Mouse (Mus musculus): ENCODE measurements around the gene Kif5a. TPM values are rescaled to one million over a fixed set of nuclear protein-coding genes. Genes with fewer than 3 reads are reported as not detected.
A peak's percentile ranks its signal among the peaks of the same experiment; 100 is the strongest.

The Kif5a gene
- total RNA-seq, 2 experiments from 2014 or later: 0.41 to 0.89 TPM

- peak; percentile 85 for DNase-seq
These were observed 26.5 kb upstream of the Kif5a start for GRCm38 (mm10) chr10:127289573-127290191.

- peak; percentile 93 to 94 for DNase-seq
These were observed 25.8 kb upstream of the Kif5a start, which contains the start of gene Mbd6 for GRCm38 (mm10) chr10:127288800-127289572. Gene Mbd6, minus strand, starts transcription at chr10:127289018.

- DNase-seq: peak; percentile 73 to 74
These were observed 25.2 kb upstream of the Kif5a start for GRCm38 (mm10) chr10:127288328-127288799.

GRCm38 (mm10) chr10:127287936-127288293 is 24.8 kb upstream of the Kif5a start:
- DNase-seq: no peak

GRCm38 (mm10) chr10:127287271-127287935 is 24.3 kb upstream of the Kif5a start:
- no peak for DNase-seq

- no peak for DNase-seq
These were observed 23.6 kb upstream of the Kif5a start for GRCm38 (mm10) chr10:127286730-127287129.

- DNase-seq: no peak
These were observed 23.0 kb upstream of the Kif5a start for GRCm38 (mm10) chr10:127286194-127286593.

- DNase-seq: no peak
These were observed 22.5 kb upstream of the Kif5a start for GRCm38 (mm10) chr10:127285644-127286043.

- DNase-seq: no peak
These were observed 21.8 kb upstream of the Kif5a start for GRCm38 (mm10) chr10:127284724-127285500.

GRCm38 (mm10) chr10:127284105-127284622 is 21.0 kb upstream of the Kif5a start:
- no peak for DNase-seq

- DNase-seq: no peak
These were observed 19.6 kb upstream of the Kif5a start for GRCm38 (mm10) chr10:127282620-127283215.

- DNase-seq: no peak
These were observed 18.2 kb upstream of the Kif5a start for GRCm38 (mm10) chr10:127281316-127281715.

GRCm38 (mm10) chr10:127279730-127280129 is 16.6 kb upstream of the Kif5a start:
- DNase-seq: no peak

- DNase-seq: no peak
These were observed 11.3 kb upstream of the Kif5a start for GRCm38 (mm10) chr10:127274261-127275022.

GRCm38 (mm10) chr10:127272371-127272770 is 9.2 kb upstream of the Kif5a start:
- DNase-seq: no peak

GRCm38 (mm10) chr10:127269884-127270283 is 6.7 kb upstream of the Kif5a start:
- DNase-seq: no peak

- no peak for DNase-seq
These were observed 5.9 kb upstream of the Kif5a start for GRCm38 (mm10) chr10:127269036-127269435.

GRCm38 (mm10) chr10:127268401-127268800 is 5.3 kb upstream of the Kif5a start:
- DNase-seq: peak; percentile 53 to 76

GRCm38 (mm10) chr10:127267318-127267717 is 4.2 kb upstream of the Kif5a start:
- DNase-seq: no peak

Data from heart, adult 18-20 months (tissue).